Mouse (Mus musculus): Measurements from ENCODE around the gene Ide. TPM values are rescaled to one million over a fixed set of nuclear protein-coding genes. Genes with fewer than 3 reads are reported as not detected.

The Ide gene
- polyA plus RNA-seq, 1 experiment: 13.4 TPM

GRCm38 (mm10) chr19:37307826-37308545 lies 29.7 kb downstream of the Ide start:
- H3K4me3 ChIP-seq (ENCODE audit: insufficient read depth, poor library complexity, severe bottlenecking): no peak overlapping the region
- no peak overlapping the region for H3ac ChIP-seq (ENCODE audit: control insufficient read depth, insufficient read length, low read depth)
- peaks cover 43% of the 10 kb centered on the region for H3K36me3 ChIP-seq (ENCODE audit: control insufficient read depth, insufficient read depth)
- H3K79me3 ChIP-seq (ENCODE audit: low read depth): no peaks in the 10 kb centered on the region
- TF ChIP-seq USF1 (IDR thresholded peaks at IDR 0.05; ENCODE audit: low read depth): no peak
- TF ChIP-seq MYOD1 (IDR thresholded peaks at IDR 0.05; ENCODE audit: control insufficient read depth, insufficient read length, low read depth): no peak
- no peak for TF ChIP-seq CTCF (IDR thresholded peaks at IDR 0.05; ENCODE audit: control insufficient read depth, insufficient read depth, insufficient read length)
- H3K27me3 ChIP-seq (ENCODE audit: control insufficient read depth, insufficient read depth, insufficient read length): no peaks in the 10 kb centered on the region
- H3K79me2 ChIP-seq (ENCODE audit: control insufficient read depth, insufficient read depth): no peaks in the 10 kb centered on the region

DNA sequence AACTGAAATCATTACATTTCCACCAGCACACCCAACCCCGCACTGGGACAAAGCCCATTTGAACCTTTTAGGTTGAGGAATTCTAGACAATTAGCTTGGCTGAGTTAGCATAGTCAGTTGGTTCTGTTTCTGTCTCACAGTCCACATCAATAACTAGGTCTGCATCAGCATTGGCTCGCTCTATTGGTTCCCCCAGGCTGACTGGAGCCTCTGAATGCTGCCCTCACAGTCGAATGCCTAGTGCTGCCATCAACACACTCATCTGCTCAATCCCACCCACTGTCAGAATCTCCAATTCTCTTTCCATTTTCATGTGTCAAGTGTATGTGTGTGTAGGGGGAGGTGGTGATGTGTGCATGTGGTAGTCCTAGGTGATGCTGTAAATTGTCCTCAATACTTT lies 31.5 kb downstream of the Ide start:
- Histone ChIP-seq H3K4me3 (ENCODE audit: insufficient read depth, poor library complexity, severe bottlenecking) (no peak overlapping the region), H3K27me3 (ENCODE audit: control insufficient read depth, insufficient read depth, insufficient read length) (no peaks in the 10 kb centered on the region)
- TF ChIP-seq CEBPB (IDR thresholded peaks at IDR 0.05; ENCODE audit: low read depth) (no peak), MYOD1 (IDR thresholded peaks at IDR 0.05; ENCODE audit: control insufficient read depth, insufficient read length, low read depth) (no peak), FOSL1 (IDR thresholded peaks at IDR 0.05; ENCODE audit: insufficient read depth, low read length, poor library complexity, severe bottlenecking) (no peak), MAX (IDR thresholded peaks at IDR 0.05) (no peak), MYOG (IDR thresholded peaks at IDR 0.05; ENCODE audit: control insufficient read depth, extremely low read depth, insufficient read length) (no peak), USF1 (IDR thresholded peaks at IDR 0.05; ENCODE audit: low read depth) (no peak), CTCF (IDR thresholded peaks at IDR 0.05; ENCODE audit: control insufficient read depth, insufficient read depth, insufficient read length) (no peak)

GRCm38 (mm10) chr19:37304866-37305265 lies 32.8 kb downstream of the Ide start:
- Histone ChIP-seq H3K27me3 (ENCODE audit: control insufficient read depth, insufficient read depth, insufficient read length) (no peaks in the 10 kb centered on the region), H3ac (ENCODE audit: control insufficient read depth, insufficient read length, low read depth) (no peak overlapping the region), H3K79me2 (ENCODE audit: control insufficient read depth, insufficient read depth) (no peaks in the 10 kb centered on the region), H3K79me3 (ENCODE audit: low read depth) (no peaks in the 10 kb centered on the region), H3K36me3 (ENCODE audit: control insufficient read depth, insufficient read depth) (peaks cover 27% of the 10 kb centered on the region), H3K4me3 (ENCODE audit: insufficient read depth, poor library complexity, severe bottlenecking) (no peak overlapping the region)
- no peak for TF ChIP-seq USF1 (IDR thresholded peaks at IDR 0.05; ENCODE audit: low read depth)
- no peak for TF ChIP-seq MAX (IDR thresholded peaks at IDR 0.05)
- TF ChIP-seq MYOD1 (IDR thresholded peaks at IDR 0.05; ENCODE audit: control insufficient read depth, insufficient read length, low read depth): no peak
- TF ChIP-seq CTCF (IDR thresholded peaks at IDR 0.05; ENCODE audit: control insufficient read depth, insufficient read depth, insufficient read length): no peak
- TF ChIP-seq MYOG (IDR thresholded peaks at IDR 0.05; ENCODE audit: control insufficient read depth, extremely low read depth, insufficient read length): no peak
- no peak for TF ChIP-seq FOSL1 (IDR thresholded peaks at IDR 0.05; ENCODE audit: insufficient read depth, low read length, poor library complexity, severe bottlenecking)
- TF ChIP-seq CEBPB (IDR thresholded peaks at IDR 0.05; ENCODE audit: low read depth): no peak

More for the DNA sequence above, 31.5 kb downstream of the Ide start:
- Histone ChIP-seq H3K79me3 (ENCODE audit: low read depth) (no peaks in the 10 kb centered on the region), H3ac (ENCODE audit: control insufficient read depth, insufficient read length, low read depth) (no peak overlapping the region), H3K79me2 (ENCODE audit: control insufficient read depth, insufficient read depth) (no peaks in the 10 kb centered on the region), H3K36me3 (ENCODE audit: control insufficient read depth, insufficient read depth) (peaks cover 40% of the 10 kb centered on the region)

GRCm38 (mm10) chr19:37304006-37304405 lies 33.6 kb downstream of the Ide start:
- no peaks in the 10 kb centered on the region for H3K79me2 ChIP-seq (ENCODE audit: control insufficient read depth, insufficient read depth)
- H3K36me3 ChIP-seq (ENCODE audit: control insufficient read depth, insufficient read depth): peaks cover 19% of the 10 kb centered on the region
- H3K4me3 ChIP-seq (ENCODE audit: insufficient read depth, poor library complexity, severe bottlenecking): no peak overlapping the region
- H3ac ChIP-seq (ENCODE audit: control insufficient read depth, insufficient read length, low read depth): no peak overlapping the region
- no peak for TF ChIP-seq CTCF (IDR thresholded peaks at IDR 0.05; ENCODE audit: control insufficient read depth, insufficient read depth, insufficient read length)
- no peak for TF ChIP-seq CEBPB (IDR thresholded peaks at IDR 0.05; ENCODE audit: low read depth)
- no peak for TF ChIP-seq MYOG (IDR thresholded peaks at IDR 0.05; ENCODE audit: control insufficient read depth, extremely low read depth, insufficient read length)
- TF ChIP-seq FOSL1 (IDR thresholded peaks at IDR 0.05; ENCODE audit: insufficient read depth, low read length, poor library complexity, severe bottlenecking): no peak
- no peak for TF ChIP-seq MAX (IDR thresholded peaks at IDR 0.05)
- no peaks in the 10 kb centered on the region for H3K79me3 ChIP-seq (ENCODE audit: low read depth)
- no peaks in the 10 kb centered on the region for H3K27me3 ChIP-seq (ENCODE audit: control insufficient read depth, insufficient read depth, insufficient read length)

DNA sequence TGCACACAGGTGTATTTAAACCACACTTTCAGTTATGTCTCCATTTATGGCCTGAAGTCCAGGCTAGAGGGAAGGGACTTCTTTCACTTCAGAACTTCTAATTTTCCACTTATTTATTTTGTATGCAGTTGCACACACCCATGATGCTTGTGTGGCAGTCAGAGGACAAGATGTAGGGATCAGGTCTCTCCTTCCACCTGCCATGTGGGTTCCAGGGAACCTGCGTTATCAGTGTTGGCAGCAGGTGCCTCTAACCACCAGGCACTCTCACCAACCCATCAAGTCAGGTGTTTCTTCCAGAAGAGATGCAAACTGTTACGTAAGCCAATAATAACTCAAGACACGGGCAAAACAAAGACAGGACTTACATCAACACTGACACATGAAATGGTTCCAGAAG lies 35.9 kb downstream of the Ide start:
- Histone ChIP-seq H3K79me2 (ENCODE audit: control insufficient read depth, insufficient read depth) (no peaks in the 10 kb centered on the region), H3K79me3 (ENCODE audit: low read depth) (no peaks in the 10 kb centered on the region), H3K4me3 (ENCODE audit: insufficient read depth, poor library complexity, severe bottlenecking) (no peak overlapping the region), H3ac (ENCODE audit: control insufficient read depth, insufficient read length, low read depth) (no peak overlapping the region), H3K27me3 (ENCODE audit: control insufficient read depth, insufficient read depth, insufficient read length) (no peaks in the 10 kb centered on the region), H3K36me3 (ENCODE audit: control insufficient read depth, insufficient read depth) (peaks cover 10% of the 10 kb centered on the region)
- TF ChIP-seq USF1 (IDR thresholded peaks at IDR 0.05; ENCODE audit: low read depth): no peak
- TF ChIP-seq FOSL1 (IDR thresholded peaks at IDR 0.05; ENCODE audit: insufficient read depth, low read length, poor library complexity, severe bottlenecking): no peak
- TF ChIP-seq MAX (IDR thresholded peaks at IDR 0.05): no peak
- no peak for TF ChIP-seq CEBPB (IDR thresholded peaks at IDR 0.05; ENCODE audit: low read depth)
- no peak for TF ChIP-seq MYOD1 (IDR thresholded peaks at IDR 0.05; ENCODE audit: control insufficient read depth, insufficient read length, low read depth)
- TF ChIP-seq CTCF (IDR thresholded peaks at IDR 0.05; ENCODE audit: control insufficient read depth, insufficient read depth, insufficient read length): no peak
- no peak for TF ChIP-seq MYOG (IDR thresholded peaks at IDR 0.05; ENCODE audit: control insufficient read depth, extremely low read depth, insufficient read length)

DNA sequence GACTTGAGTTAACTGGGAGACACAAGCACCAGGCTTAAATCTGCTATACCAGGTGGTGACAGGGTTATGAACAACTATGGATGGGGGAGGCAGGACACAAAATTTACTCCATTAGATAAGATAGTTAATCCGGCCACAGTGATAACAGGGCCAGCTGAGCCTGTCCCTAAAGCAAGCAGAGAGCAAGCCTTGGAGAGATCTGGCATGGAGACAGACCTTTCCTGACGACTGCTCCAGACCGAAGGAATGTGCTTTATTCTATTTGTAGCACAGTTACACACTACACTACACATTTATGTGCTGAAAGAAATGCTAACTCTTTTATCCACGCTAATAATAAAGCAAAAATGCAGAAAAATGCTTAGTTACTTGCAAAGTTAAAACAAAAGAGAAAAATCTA lies 46.0 kb downstream of the Ide start:
- TF ChIP-seq MAX (IDR thresholded peaks at IDR 0.05) (no peak), MYOD1 (IDR thresholded peaks at IDR 0.05; ENCODE audit: control insufficient read depth, insufficient read length, low read depth) (no peak), MYOG (IDR thresholded peaks at IDR 0.05; ENCODE audit: control insufficient read depth, extremely low read depth, insufficient read length) (no peak), FOSL1 (IDR thresholded peaks at IDR 0.05; ENCODE audit: insufficient read depth, low read length, poor library complexity, severe bottlenecking) (no peak), CTCF (IDR thresholded peaks at IDR 0.05; ENCODE audit: control insufficient read depth, insufficient read depth, insufficient read length) (no peak), USF1 (IDR thresholded peaks at IDR 0.05; ENCODE audit: low read depth) (no peak), CEBPB (IDR thresholded peaks at IDR 0.05; ENCODE audit: low read depth) (no peak)
- peaks cover 24% of the 10 kb centered on the region for H3K36me3 ChIP-seq (ENCODE audit: control insufficient read depth, insufficient read depth)
- no peaks in the 10 kb centered on the region for H3K27me3 ChIP-seq (ENCODE audit: control insufficient read depth, insufficient read depth, insufficient read length)
- no peak overlapping the region for H3K4me3 ChIP-seq (ENCODE audit: insufficient read depth, poor library complexity, severe bottlenecking)
- H3ac ChIP-seq (ENCODE audit: control insufficient read depth, insufficient read length, low read depth): no peak overlapping the region
- no peaks in the 10 kb centered on the region for H3K79me2 ChIP-seq (ENCODE audit: control insufficient read depth, insufficient read depth)
- H3K79me3 ChIP-seq (ENCODE audit: low read depth): no peaks in the 10 kb centered on the region

Data from C2C12 (cell line).